8 mouse cellular contexts compared by ENCODE assay signal in the genomic region with DNA sequence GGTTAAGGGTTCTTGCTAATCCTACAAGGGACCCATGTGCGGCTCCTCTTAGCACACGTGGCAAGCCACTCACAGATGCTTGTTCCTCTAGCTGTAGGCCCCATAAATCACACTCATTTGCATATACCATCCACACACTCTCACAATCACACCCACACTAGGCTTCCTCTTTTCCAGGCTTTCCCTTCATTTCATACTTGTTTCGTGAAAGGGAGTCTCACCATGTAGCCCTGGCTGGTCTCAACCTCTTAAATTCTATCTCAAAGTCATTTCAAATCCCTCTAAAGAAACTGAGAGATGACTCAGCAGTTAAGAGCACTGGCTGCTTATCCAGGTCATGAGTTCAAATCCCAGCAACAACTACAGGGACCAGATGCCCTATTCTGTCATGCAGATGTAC. TPM values are rescaled to one million over a fixed set of nuclear protein-coding genes. Genes with fewer than 3 reads are reported as not detected.
DNase-seq lines count a peak whose midpoint lies in the region; ATAC-seq and TF ChIP-seq lines count a peak whose summit lies in the region.

No protein-coding gene starts in this region.

- no peak overlapping the region for H3K4me3 ChIP-seq in spleen, adult 2 months (ENCODE audit: extremely low read depth, insufficient read depth, insufficient read length)
- H3K4me3 ChIP-seq in embryonic facial prominence, embryonic 15.5 days (replicated peaks), result peak overlapping the region; percentile 92
- H3K4me3 ChIP-seq in limb, embryonic 14.5 days (replicated peaks; ENCODE audit: low read length), result peak overlapping the region; percentile 94
- peak overlapping the region; percentile 96; the same call in 1 of the 2 replicates for H3K4me3 ChIP-seq in stomach, postnatal 0 days (ENCODE audit: low read depth, low read length)

- no peak for TF ChIP-seq CTCF in spleen, adult 2 months (IDR thresholded peaks at IDR 0.05; ENCODE audit: extremely low read depth, insufficient read depth, insufficient read length, insufficient replicate concordance)
- TF ChIP-seq CTCF in stomach, postnatal 0 days (IDR thresholded peaks at IDR 0.05; ENCODE audit: low read depth), result no peak

- H3K27ac ChIP-seq in spleen, adult 2 months (ENCODE audit: insufficient read depth, low read length), result peak overlapping the region; percentile 16; the same call in 1 of the 2 replicates
- H3K27ac ChIP-seq in embryonic facial prominence, embryonic 15.5 days (replicated peaks), result no peak overlapping the region
- H3K27ac ChIP-seq in limb, embryonic 14.5 days (replicated peaks; ENCODE audit: low read depth, low read length), result no peak overlapping the region
- H3K27ac ChIP-seq in stomach, postnatal 0 days (replicated peaks), result no peak overlapping the region

- H3K9ac ChIP-seq in embryonic facial prominence, embryonic 15.5 days, result 0 out of 2 replicates have a peak overlapping the region, but pooled peaks have one; percentile 98
- 0 out of 2 replicates have a peak overlapping the region, but pooled peaks have one; percentile 97 for H3K9ac ChIP-seq in limb, embryonic 14.5 days (ENCODE audit: low read depth, low read length, severe bottlenecking)
- peak overlapping the region; percentile 1; the same call in 1 of the 2 replicates for H3K9ac ChIP-seq in stomach, postnatal 0 days (ENCODE audit: low read length)

- ATAC-seq in embryonic facial prominence, embryonic 15.5 days (ENCODE audit: insufficient number of reproducible peaks, low FRiP score, low TSS enrichment, low read depth), result no peak
- no peak for ATAC-seq in limb, embryonic 14.5 days (ENCODE audit: low FRiP score, low read depth)
- no peak for ATAC-seq in stomach, postnatal 0 days (ENCODE audit: low FRiP score, low TSS enrichment)

- H3K4me1 ChIP-seq in spleen, adult 2 months (ENCODE audit: control insufficient read depth, insufficient read depth, insufficient read length), result peaks cover 11% of the 10 kb centered on the region; the same call in 1 of the 2 replicates
- H3K4me1 ChIP-seq in embryonic facial prominence, embryonic 15.5 days, result peaks cover 34% of the 10 kb centered on the region
- peaks cover 21% of the 10 kb centered on the region for H3K4me1 ChIP-seq in limb, embryonic 14.5 days (ENCODE audit: control insufficient read depth, insufficient read depth, low read length)
- no peaks in the 10 kb centered on the region; the same call in none of the 2 replicates for H3K4me1 ChIP-seq in stomach, postnatal 0 days (replicated peaks; ENCODE audit: control insufficient read depth, insufficient read depth)

- TF ChIP-seq EP300 in stomach, postnatal 0 days (optimal IDR thresholded peaks at IDR 0.05), result no peak

- H3K4me2 ChIP-seq in embryonic facial prominence, embryonic 15.5 days (replicated peaks), result peak overlapping the region; percentile 68
- H3K4me2 ChIP-seq in limb, embryonic 14.5 days (replicated peaks; ENCODE audit: low read depth, low read length, severe bottlenecking), result peak overlapping the region; percentile 78
- peak overlapping the region; percentile 64 for H3K4me2 ChIP-seq in stomach, postnatal 0 days (replicated peaks; ENCODE audit: low read depth)

- no peak for TF ChIP-seq POLR2A in spleen, adult 2 months (IDR thresholded peaks at IDR 0.05; ENCODE audit: low read depth, low read length)
- TF ChIP-seq POLR2A in limb, embryonic 14.5 days (IDR thresholded peaks at IDR 0.05; ENCODE audit: borderline replicate concordance, extremely low read depth, insufficient read depth, insufficient read length), result no peak

- H3K9me3 ChIP-seq in embryonic facial prominence, embryonic 15.5 days (replicated peaks), result no peaks in the 10 kb centered on the region
- no peaks in the 10 kb centered on the region for H3K9me3 ChIP-seq in limb, embryonic 14.5 days (ENCODE audit: control insufficient read depth, low read length)
- no peaks in the 10 kb centered on the region for H3K9me3 ChIP-seq in stomach, postnatal 0 days (ENCODE audit: control insufficient read depth, low read length)

- no peak for DNase-seq in spleen, adult 2 months (ENCODE audit: low read depth in 1 of 2, low spot score in 2 of 2)
- no peak for DNase-seq in spleen, postnatal 36 days (ENCODE audit: low spot score in 2 of 2)
- no peak for DNase-seq in limb, embryonic 14.5 days (ENCODE audit: low spot score)
- no peak for DNase-seq in stomach, postnatal 0 days (ENCODE audit: low spot score)
- no peak for DNase-seq in thymus, postnatal 36 days
- DNase-seq in adrenal gland, adult 18-20 months (ENCODE audit: low spot score in 2 of 2), result no peak
- DNase-seq in Muller cell, postnatal 12 days (ENCODE audit: inconsistent ontology term), result no peak

- no peaks in the 10 kb centered on the region for H3K27me3 ChIP-seq in spleen, adult 2 months (ENCODE audit: control insufficient read depth, insufficient read depth, low read length)
- H3K27me3 ChIP-seq in embryonic facial prominence, embryonic 15.5 days, result no peaks in the 10 kb centered on the region
- no peaks in the 10 kb centered on the region for H3K27me3 ChIP-seq in limb, embryonic 14.5 days (ENCODE audit: control insufficient read depth, insufficient read depth, low read length)
- no peaks in the 10 kb centered on the region for H3K27me3 ChIP-seq in stomach, postnatal 0 days (ENCODE audit: control insufficient read depth, insufficient read depth, low read length)

- WGBS in spleen, adult 2 months, result 20% methylated on average over 3 of the region's 3 CpGs
- 58% methylated on average over 3 of the region's 3 CpGs for WGBS in embryonic facial prominence, embryonic 15.5 days
- 36% methylated on average over 3 of the region's 3 CpGs for WGBS in limb, embryonic 14.5 days
- WGBS in stomach, postnatal 0 days, result 52% methylated on average over 3 of the region's 3 CpGs

- H3K36me3 ChIP-seq in spleen, adult 2 months (ENCODE audit: control insufficient read depth, insufficient read depth, low read length), result peaks cover 22% of the 10 kb centered on the region
- peaks cover 68% of the 10 kb centered on the region for H3K36me3 ChIP-seq in embryonic facial prominence, embryonic 15.5 days
- H3K36me3 ChIP-seq in limb, embryonic 14.5 days (ENCODE audit: control insufficient read depth, insufficient read depth, low read length), result peaks cover 69% of the 10 kb centered on the region
- H3K36me3 ChIP-seq in stomach, postnatal 0 days (ENCODE audit: control insufficient read depth, insufficient read depth, low read length), result peaks cover 23% of the 10 kb centered on the region

RNA-seq across cellular contexts. Expression of a gene that starts 1.7 kb away (rescaled TPM):
- polyA plus RNA-seq in spleen, adult 2 months (2012; rRNA removed), result 172 and 175 TPM in 2 replicates
- polyA plus RNA-seq in embryonic facial prominence, embryonic 15.5 days (2015; fragmentation: Nextera tagmentation; extraction: Ambion mirVana), result 124 TPM in 2 replicates
- polyA plus RNA-seq in limb, embryonic 14.5 days (2012; rRNA removed), result 263 and 300 TPM in 2 replicates
- 104 and 109 TPM in 2 replicates for polyA plus RNA-seq in limb, embryonic 14.5 days (2014; fragmentation: Nextera tagmentation; extraction: Ambion mirVana)
- 29.3 and 31.6 TPM in 2 replicates for polyA plus RNA-seq in stomach, postnatal 0 days (2015; fragmentation: Nextera tagmentation; extraction: Ambion mirVana)
- total RNA-seq in adrenal gland, adult 18-20 months (2021), result 100 to 1,000 TPM; 169 to 174 TPM

RNA-seq across cellular contexts. Expression of a gene that starts 8.4 kb away (rescaled TPM):
- polyA plus RNA-seq in spleen, adult 2 months (2012; rRNA removed), result 19.8 and 20.6 TPM in 2 replicates
- polyA plus RNA-seq in embryonic facial prominence, embryonic 15.5 days (2015; fragmentation: Nextera tagmentation; extraction: Ambion mirVana), result 112 and 117 TPM in 2 replicates
- polyA plus RNA-seq in limb, embryonic 14.5 days (2012; rRNA removed), result 131 and 155 TPM in 2 replicates
- polyA plus RNA-seq in limb, embryonic 14.5 days (2014; fragmentation: Nextera tagmentation; extraction: Ambion mirVana), result 91.0 and 105 TPM in 2 replicates
- polyA plus RNA-seq in stomach, postnatal 0 days (2015; fragmentation: Nextera tagmentation; extraction: Ambion mirVana), result 46.4 and 47.9 TPM in 2 replicates
- total RNA-seq in adrenal gland, adult 18-20 months (2021), result 10 to 100 TPM; 30.1 to 39.4 TPM

RNA-seq across cellular contexts. Expression of a gene that starts 11.4 kb away (rescaled TPM):
- 10.3 and 11.1 TPM in 2 replicates for polyA plus RNA-seq in spleen, adult 2 months (2012; rRNA removed)
- polyA plus RNA-seq in embryonic facial prominence, embryonic 15.5 days (2015; fragmentation: Nextera tagmentation; extraction: Ambion mirVana), result 10.9 and 11.0 TPM in 2 replicates
- polyA plus RNA-seq in limb, embryonic 14.5 days (2012; rRNA removed), result 10.4 and 10.5 TPM in 2 replicates
- polyA plus RNA-seq in limb, embryonic 14.5 days (2014; fragmentation: Nextera tagmentation; extraction: Ambion mirVana), result 9.8 and 10.2 TPM in 2 replicates
- 11.0 and 11.4 TPM in 2 replicates for polyA plus RNA-seq in stomach, postnatal 0 days (2015; fragmentation: Nextera tagmentation; extraction: Ambion mirVana)
- total RNA-seq in adrenal gland, adult 18-20 months (2021), result 10 to 100 TPM in 1 of 2 experiments, 1 to 10 TPM in 1; 8.8 to 10.2 TPM

RNA-seq across cellular contexts. Expression of a gene that starts 18.5 kb away (rescaled TPM):
- polyA plus RNA-seq in spleen, adult 2 months (2012; rRNA removed), result 23.1 and 24.1 TPM in 2 replicates
- polyA plus RNA-seq in embryonic facial prominence, embryonic 15.5 days (2015; fragmentation: Nextera tagmentation; extraction: Ambion mirVana), result 19.0 and 24.0 TPM in 2 replicates
- polyA plus RNA-seq in limb, embryonic 14.5 days (2012; rRNA removed), result 21.8 and 28.7 TPM in 2 replicates
- 18.0 and 21.8 TPM in 2 replicates for polyA plus RNA-seq in limb, embryonic 14.5 days (2014; fragmentation: Nextera tagmentation; extraction: Ambion mirVana)
- polyA plus RNA-seq in stomach, postnatal 0 days (2015; fragmentation: Nextera tagmentation; extraction: Ambion mirVana), result 10.0 and 12.2 TPM in 2 replicates
- 10 to 100 TPM; 10.0 to 12.9 TPM for total RNA-seq in adrenal gland, adult 18-20 months (2021)

RNA-seq across cellular contexts. Expression of a gene that starts 27.6 kb away (rescaled TPM):
- polyA plus RNA-seq in spleen, adult 2 months (2012; rRNA removed), result 25.8 and 29.7 TPM in 2 replicates
- polyA plus RNA-seq in embryonic facial prominence, embryonic 15.5 days (2015; fragmentation: Nextera tagmentation; extraction: Ambion mirVana), result 14.8 and 16.3 TPM in 2 replicates
- 20.2 and 26.1 TPM in 2 replicates for polyA plus RNA-seq in limb, embryonic 14.5 days (2012; rRNA removed)
- 8.0 and 11.9 TPM in 2 replicates for polyA plus RNA-seq in limb, embryonic 14.5 days (2014; fragmentation: Nextera tagmentation; extraction: Ambion mirVana)
- 6.5 and 7.2 TPM in 2 replicates for polyA plus RNA-seq in stomach, postnatal 0 days (2015; fragmentation: Nextera tagmentation; extraction: Ambion mirVana)
- total RNA-seq in adrenal gland, adult 18-20 months (2021), result 1 to 10 TPM; 8.4 to 8.6 TPM

Comparison
In these comparisons a context has a peak if more than half of its experiments do, and no peak if none do; other contexts are left out.
1. H3K9ac ChIP-seq: peak in every context shown above with its lines; median percentile 98 in embryonic facial prominence, embryonic 15.5 days; 97 in limb, embryonic 14.5 days; 1 in stomach, postnatal 0 days.